Mouse (Mus musculus): Measurements from ENCODE around the gene Serpini1.

DNA sequence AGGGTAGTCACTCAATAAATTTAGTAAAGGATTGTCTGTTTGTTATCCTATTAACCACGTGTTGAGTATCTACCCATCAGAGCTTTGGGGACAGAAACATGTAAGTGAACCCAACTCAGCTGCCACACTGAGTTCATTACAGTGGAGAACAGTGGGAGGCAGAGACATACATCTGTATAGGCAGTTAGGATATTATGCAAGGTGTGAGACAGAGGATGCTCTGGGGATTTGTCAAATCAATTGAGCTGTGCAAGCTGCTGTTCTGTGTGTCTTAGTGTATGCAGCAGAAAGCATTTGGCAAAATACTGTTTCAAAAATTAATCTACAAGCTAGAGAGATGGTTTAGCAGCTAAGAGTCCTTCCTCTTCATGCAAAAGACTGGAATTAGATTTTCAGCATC is 113.1 kb downstream of the Serpini1 start:
- TF ChIP-seq CTCF (IDR thresholded peaks at IDR 0.05; ENCODE audit: borderline replicate concordance, insufficient read depth, low read depth, low read length) = no peak
- no peak for TF ChIP-seq POLR2A (IDR thresholded peaks at IDR 0.05; ENCODE audit: borderline replicate concordance, insufficient read depth, low read length)

Data from cerebellum, adult 2 months (tissue).